Mouse (Mus musculus) adrenal gland, postnatal 4 days (tissue): ENCODE measurements around the gene Bace2. TPM values are rescaled to one million over a fixed set of nuclear protein-coding genes. Genes with fewer than 3 reads are reported as not detected.
A peak's percentile ranks its signal among the peaks of the same experiment; 100 is the strongest.

Experiments used
- DNase-seq, 2 experiments: peaks; one replicate each; pipeline ENCODE4 v3.0.0; 2021 to 2022; ENCODE audit warnings: low spot score in 2 of 2, mixed read lengths in 2 of 2
- total RNA-seq, 2 experiments: library from RNA; stranded (reverse); gene quantifications; 2 replicates each; pipeline ENCODE4 v1.2.3; 2021

Gene Bace2
- total RNA-seq, 2 experiments from 2014 or later, result 17.2 to 18.3 TPM

DNA sequence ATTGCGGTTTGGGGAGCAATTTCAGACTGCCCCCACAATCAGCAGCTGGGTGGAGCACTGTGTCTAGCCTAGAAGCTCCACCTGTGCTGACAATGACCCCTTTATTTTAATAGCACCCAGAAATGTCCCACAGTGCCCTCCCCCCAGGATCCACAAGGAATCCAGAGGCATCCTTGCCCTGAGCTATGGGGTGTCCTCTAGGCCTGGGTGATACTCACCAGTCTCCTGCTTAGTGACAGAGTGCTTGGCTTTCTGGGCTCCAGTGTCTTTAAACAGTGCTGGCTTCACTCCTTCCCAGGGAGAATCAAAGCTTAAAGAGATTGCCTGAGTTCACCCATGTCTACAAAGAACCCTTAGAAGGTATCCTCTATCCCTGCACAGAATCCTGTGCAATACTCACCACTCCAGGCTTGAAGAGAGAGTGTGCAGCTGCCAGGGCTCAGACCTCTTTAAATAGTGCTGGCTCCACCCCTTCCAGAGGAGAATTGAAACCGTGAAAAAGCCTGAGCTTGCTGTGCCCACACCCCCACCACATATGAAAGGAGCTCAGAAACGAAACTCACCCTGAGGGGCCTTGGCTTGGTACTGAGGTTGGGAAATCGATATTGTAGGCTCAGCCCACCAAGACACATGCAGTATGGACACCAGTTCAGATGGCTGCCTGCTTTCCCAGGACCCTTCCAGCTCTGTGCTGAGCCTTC is 106.1 kb downstream of the Bace2 start, which contains the start of gene Mx1:
TSS of gene Mx1 (minus strand) at position 427 of the 701 bp plus-strand sequence.
- DNase-seq, result no peak

DNA sequence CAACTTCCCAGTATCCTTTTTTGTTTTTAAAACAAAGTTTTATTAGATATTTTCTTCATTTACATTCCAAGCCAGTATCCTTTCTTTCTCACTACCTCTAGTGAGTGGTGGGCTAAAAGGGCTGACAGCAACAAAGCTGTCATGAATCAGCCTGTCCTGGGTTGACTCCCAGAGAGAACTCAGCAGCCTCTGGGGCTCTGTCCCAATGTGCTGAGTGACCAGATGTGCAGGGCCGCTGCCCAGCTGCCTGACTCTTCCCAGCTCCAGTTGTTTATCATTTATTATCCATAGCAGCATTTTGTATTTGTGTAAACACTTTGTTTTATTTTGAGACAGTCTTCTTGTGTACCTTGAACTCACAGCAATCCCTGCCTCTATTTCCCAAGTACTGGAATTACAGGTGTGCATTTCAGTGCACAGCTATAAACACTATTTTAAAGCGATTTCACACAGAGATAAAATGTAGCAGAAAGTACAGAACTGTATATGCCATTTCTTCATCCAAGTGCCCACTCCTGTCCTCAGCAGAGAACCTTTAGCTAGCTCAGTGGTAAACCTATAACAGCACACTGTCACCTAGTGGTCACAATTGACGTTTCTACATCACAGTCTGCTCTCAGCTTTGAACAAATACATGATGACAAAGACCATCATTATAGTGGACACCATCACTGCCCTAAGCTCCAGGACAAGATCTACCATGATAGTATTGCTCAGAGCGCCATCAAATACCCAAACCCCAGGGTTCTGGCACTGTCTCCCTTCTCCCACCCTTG is 109.8 kb downstream of the Bace2 start:
- no peak for DNase-seq

- no peak for DNase-seq
These were observed 110.9 kb downstream of the Bace2 start for GRCm38 (mm10) chr16:97467472-97467871.

DNA sequence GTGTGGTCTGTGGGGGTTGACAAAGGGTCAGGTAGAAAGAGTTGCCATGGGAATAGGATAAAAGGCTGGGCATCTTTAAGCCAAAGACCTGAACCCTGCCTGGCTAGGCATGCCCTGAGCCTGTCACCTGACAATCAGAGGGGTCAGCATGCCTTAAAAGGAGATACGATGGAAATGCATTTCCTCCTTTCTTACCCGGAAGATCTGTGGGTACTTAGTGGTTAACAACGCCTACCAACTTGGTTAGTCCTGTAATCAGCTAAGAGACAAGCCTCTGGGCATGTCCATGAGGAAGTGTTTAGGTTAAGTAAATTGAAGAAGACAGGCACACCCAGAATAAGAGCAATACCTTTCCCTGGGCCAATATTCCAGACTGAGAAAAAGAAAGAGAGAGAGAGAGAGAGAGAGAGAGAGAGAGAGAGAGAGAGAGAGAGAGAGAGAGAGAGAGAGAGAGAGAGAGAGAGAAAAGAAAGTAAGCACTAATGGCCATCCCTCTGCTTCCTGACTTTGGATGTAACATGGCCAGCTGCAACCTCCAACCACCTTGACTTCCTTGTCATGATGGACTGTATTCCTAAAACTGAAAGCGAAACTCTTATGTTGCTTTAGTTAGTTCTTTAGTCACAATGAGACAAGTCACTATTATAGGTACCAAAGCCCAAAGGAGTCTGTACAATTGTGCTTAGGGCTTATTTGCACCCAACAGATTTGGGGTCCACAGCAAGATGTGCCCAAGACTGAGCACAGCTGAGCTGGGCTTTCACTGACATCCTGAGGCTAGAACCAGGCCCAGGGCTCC is 111.7 kb downstream of the Bace2 start:
- DNase-seq, result no peak

GRCm38 (mm10) chr16:97474671-97475070 is 118.1 kb downstream of the Bace2 start:
- DNase-seq, result no peak

DNA sequence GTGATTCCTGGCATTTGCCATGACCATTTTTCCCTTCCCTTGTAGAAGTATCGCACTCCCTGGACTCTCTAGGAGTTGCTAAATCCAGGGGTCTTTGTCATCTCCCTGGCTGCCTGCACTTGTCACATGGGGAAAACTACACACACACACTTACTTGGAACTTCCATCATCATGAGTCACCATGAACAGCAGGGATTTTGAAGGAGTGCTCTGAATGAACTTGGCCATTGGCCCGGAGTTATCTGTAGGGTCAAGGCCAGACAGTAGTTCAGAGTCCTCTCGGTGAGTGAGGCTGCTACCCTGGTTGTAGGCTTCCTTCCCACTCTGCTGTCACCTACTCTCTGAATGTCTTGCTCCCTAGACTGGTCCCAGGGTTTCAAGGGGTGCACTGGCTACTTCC is 119.0 kb downstream of the Bace2 start:
- peak in 1 of 2 experiments; percentile 30 for DNase-seq

GRCm38 (mm10) chr16:97476524-97476923 is 120.0 kb downstream of the Bace2 start:
- DNase-seq, result no peak

- no peak for DNase-seq
These were observed 122.1 kb downstream of the Bace2 start for GRCm38 (mm10) chr16:97478655-97479054.

- no peak for DNase-seq
These were observed 135.8 kb downstream of the Bace2 start for GRCm38 (mm10) chr16:97492369-97492768.

Other genes starting within 250 kb of the Bace2 start
- gene Dscam, start 186.0 kb upstream of the Bace2 start, total RNA-seq, result under 1 TPM; 0.56 to 0.71 TPM
- 1 to 10 TPM; 1.8 to 1.9 TPM for gene Mx1, start 106.2 kb downstream of the Bace2 start, total RNA-seq
- gene Fam3b, start 158.1 kb downstream of the Bace2 start, total RNA-seq, result not detected